Mouse (Mus musculus): Measurements from ENCODE around the gene Fntb. TPM values are rescaled to one million over a fixed set of nuclear protein-coding genes. Genes with fewer than 3 reads are reported as not detected.

The Fntb gene
- polyA plus RNA-seq, 1 experiment from 2014 or later: 33.2 TPM

GRCm38 (mm10) chr12:76899261-76899975 is 134.0 kb downstream of the Fntb start:
- H3K4me2 ChIP-seq (replicated peaks): no peak overlapping the region
- WGBS: 92% methylated on average over 10 of the region's 10 CpGs
- H3K27ac ChIP-seq (replicated peaks): no peak overlapping the region
- peaks cover 9% of the 10 kb centered on the region for H3K4me1 ChIP-seq
- no peak overlapping the region for H3K9ac ChIP-seq (replicated peaks)
- H3K36me3 ChIP-seq: peaks cover 5% of the 10 kb centered on the region; the same call in 1 of the 2 replicates
- no peak overlapping the region for H3K4me3 ChIP-seq
- H3K9me3 ChIP-seq: no peaks in the 10 kb centered on the region
- ATAC-seq (replicated peaks): no peak
- no peaks in the 10 kb centered on the region for H3K27me3 ChIP-seq

- H3K4me3 ChIP-seq: no peak overlapping the region
- H3K36me3 ChIP-seq: peaks cover 5% of the 10 kb centered on the region; the same call in 1 of the 2 replicates
- no peaks in the 10 kb centered on the region for H3K27me3 ChIP-seq
- WGBS: 84% methylated on average over 3 of the region's 3 CpGs
- no peak overlapping the region for H3K4me2 ChIP-seq (replicated peaks)
- no peak overlapping the region for H3K27ac ChIP-seq (replicated peaks)
- no peaks in the 10 kb centered on the region for H3K4me1 ChIP-seq
- no peak for ATAC-seq (replicated peaks)
- no peaks in the 10 kb centered on the region for H3K9me3 ChIP-seq
- H3K9ac ChIP-seq (replicated peaks): no peak overlapping the region
These were observed 136.3 kb downstream of the Fntb start for GRCm38 (mm10) chr12:76901508-76902294.

- Histone ChIP-seq H3K4me2 (replicated peaks) (no peak overlapping the region), H3K9me3 (no peaks in the 10 kb centered on the region), H3K4me1 (no peaks in the 10 kb centered on the region), H3K27me3 (no peaks in the 10 kb centered on the region), H3K27ac (replicated peaks) (no peak overlapping the region), H3K4me3 (no peak overlapping the region), H3K9ac (replicated peaks) (no peak overlapping the region), H3K36me3 (no peaks in the 10 kb centered on the region; the same call in 1 of the 2 replicates)
- WGBS: 81% methylated on average over 1 of the region's 1 CpGs
- no peak for ATAC-seq (replicated peaks)
These were observed 140.9 kb downstream of the Fntb start for GRCm38 (mm10) chr12:76906278-76906677.

GRCm38 (mm10) chr12:76909218-76909617 is 143.8 kb downstream of the Fntb start:
- Histone ChIP-seq H3K4me1 (no peaks in the 10 kb centered on the region), H3K27me3 (no peaks in the 10 kb centered on the region), H3K4me3 (no peak overlapping the region), H3K36me3 (no peaks in the 10 kb centered on the region; the same call in 1 of the 2 replicates), H3K4me2 (replicated peaks) (no peak overlapping the region), H3K9me3 (no peaks in the 10 kb centered on the region), H3K27ac (replicated peaks) (no peak overlapping the region), H3K9ac (replicated peaks) (no peak overlapping the region)
- WGBS: 86% methylated on average over 5 of the region's 5 CpGs
- ATAC-seq (replicated peaks): no peak

- Histone ChIP-seq H3K4me2 (replicated peaks) (no peak overlapping the region), H3K27ac (replicated peaks) (no peak overlapping the region), H3K9ac (replicated peaks) (no peak overlapping the region), H3K27me3 (no peaks in the 10 kb centered on the region), H3K36me3 (no peaks in the 10 kb centered on the region; the same call in 1 of the 2 replicates), H3K4me1 (no peaks in the 10 kb centered on the region), H3K9me3 (no peaks in the 10 kb centered on the region), H3K4me3 (no peak overlapping the region)
- no peak for ATAC-seq (replicated peaks)
- 77% methylated on average over 11 of the region's 11 CpGs for WGBS
These were observed 145.0 kb downstream of the Fntb start for GRCm38 (mm10) chr12:76910258-76910940.

- Histone ChIP-seq H3K4me2 (replicated peaks) (no peak overlapping the region), H3K9ac (replicated peaks) (no peak overlapping the region), H3K4me3 (no peak overlapping the region), H3K27ac (replicated peaks) (no peak overlapping the region), H3K9me3 (no peaks in the 10 kb centered on the region), H3K4me1 (no peaks in the 10 kb centered on the region), H3K27me3 (no peaks in the 10 kb centered on the region), H3K36me3 (no peaks in the 10 kb centered on the region; the same call in 1 of the 2 replicates)
- ATAC-seq (replicated peaks): no peak
- WGBS: 64% methylated on average over 16 of the region's 16 CpGs
These were observed 145.9 kb downstream of the Fntb start for GRCm38 (mm10) chr12:76911171-76911726.

- ATAC-seq (replicated peaks): no peak
- no peaks in the 10 kb centered on the region for H3K9me3 ChIP-seq
- no peak overlapping the region for H3K27ac ChIP-seq (replicated peaks)
- no peak overlapping the region for H3K4me2 ChIP-seq (replicated peaks)
- 77% methylated on average over 9 of the region's 9 CpGs for WGBS
- H3K9ac ChIP-seq (replicated peaks): no peak overlapping the region
- H3K4me1 ChIP-seq: no peaks in the 10 kb centered on the region
- H3K36me3 ChIP-seq: no peaks in the 10 kb centered on the region; the same call in 1 of the 2 replicates
- H3K27me3 ChIP-seq: no peaks in the 10 kb centered on the region
- H3K4me3 ChIP-seq: no peak overlapping the region
These were observed 146.8 kb downstream of the Fntb start for GRCm38 (mm10) chr12:76912193-76912592.

- Histone ChIP-seq H3K4me1 (no peaks in the 10 kb centered on the region), H3K27ac (replicated peaks) (no peak overlapping the region), H3K4me3 (no peak overlapping the region), H3K9me3 (no peaks in the 10 kb centered on the region), H3K27me3 (no peaks in the 10 kb centered on the region), H3K36me3 (no peaks in the 10 kb centered on the region), H3K9ac (replicated peaks) (no peak overlapping the region), H3K4me2 (replicated peaks) (no peak overlapping the region)
- no peak for ATAC-seq (replicated peaks)
- WGBS: 97% methylated on average over 11 of the region's 11 CpGs
These were observed 150.8 kb downstream of the Fntb start for GRCm38 (mm10) chr12:76916163-76916562.

- no peak overlapping the region for H3K4me3 ChIP-seq
- 71% methylated on average over 6 of the region's 6 CpGs for WGBS
These were observed 152.7 kb downstream of the Fntb start for GRCm38 (mm10) chr12:76918113-76918512.

GRCm38 (mm10) chr12:76918855-76919254 is 153.5 kb downstream of the Fntb start:
- Histone ChIP-seq H3K4me1 (no peaks in the 10 kb centered on the region), H3K27me3 (no peaks in the 10 kb centered on the region), H3K4me2 (replicated peaks) (no peak overlapping the region), H3K9me3 (no peaks in the 10 kb centered on the region), H3K27ac (replicated peaks) (no peak overlapping the region), H3K9ac (replicated peaks) (no peak overlapping the region), H3K4me3 (no peak overlapping the region), H3K36me3 (0 out of 2 replicates have a peak, but pooled peaks cover 3% of the 10 kb centered on the region)
- ATAC-seq (replicated peaks): no peak
- 69% methylated on average over 3 of the region's 3 CpGs for WGBS

More at GRCm38 (mm10) chr12:76918113-76918512, 152.7 kb downstream of the Fntb start:
- no peak overlapping the region for H3K27ac ChIP-seq (replicated peaks)
- H3K4me1 ChIP-seq: no peaks in the 10 kb centered on the region
- 0 out of 2 replicates have a peak, but pooled peaks cover 3% of the 10 kb centered on the region for H3K36me3 ChIP-seq
- no peak overlapping the region for H3K4me2 ChIP-seq (replicated peaks)
- no peak for ATAC-seq (replicated peaks)
- no peak overlapping the region for H3K9ac ChIP-seq (replicated peaks)
- H3K27me3 ChIP-seq: no peaks in the 10 kb centered on the region
- H3K9me3 ChIP-seq: no peaks in the 10 kb centered on the region

GRCm38 (mm10) chr12:76920398-76920797 is 155.0 kb downstream of the Fntb start:
- no peaks in the 10 kb centered on the region for H3K4me1 ChIP-seq
- no peaks in the 10 kb centered on the region for H3K9me3 ChIP-seq
- no peak overlapping the region for H3K9ac ChIP-seq (replicated peaks)
- no peak overlapping the region for H3K27ac ChIP-seq (replicated peaks)
- H3K27me3 ChIP-seq: no peaks in the 10 kb centered on the region
- ATAC-seq (replicated peaks): no peak
- 0 out of 2 replicates have a peak, but pooled peaks cover 3% of the 10 kb centered on the region for H3K36me3 ChIP-seq
- no peak overlapping the region for H3K4me3 ChIP-seq
- WGBS: 83% methylated on average over 6 of the region's 6 CpGs
- no peak overlapping the region for H3K4me2 ChIP-seq (replicated peaks)
